Mouse (Mus musculus): ENCODE data around the gene Olfr1294. TPM values are rescaled to one million over a fixed set of nuclear protein-coding genes. Genes with fewer than 3 reads are reported as not detected.

Gene Olfr1294
- polyA plus RNA-seq (2017; shearing (Covaris generic)) = not detected

GRCm38 (mm10) chr2:111540191-111540590 is at the start of gene Olfr1294:
TSS of gene Olfr1294 (minus strand) at chr2:111540291.
- no peak for ATAC-seq

DNA sequence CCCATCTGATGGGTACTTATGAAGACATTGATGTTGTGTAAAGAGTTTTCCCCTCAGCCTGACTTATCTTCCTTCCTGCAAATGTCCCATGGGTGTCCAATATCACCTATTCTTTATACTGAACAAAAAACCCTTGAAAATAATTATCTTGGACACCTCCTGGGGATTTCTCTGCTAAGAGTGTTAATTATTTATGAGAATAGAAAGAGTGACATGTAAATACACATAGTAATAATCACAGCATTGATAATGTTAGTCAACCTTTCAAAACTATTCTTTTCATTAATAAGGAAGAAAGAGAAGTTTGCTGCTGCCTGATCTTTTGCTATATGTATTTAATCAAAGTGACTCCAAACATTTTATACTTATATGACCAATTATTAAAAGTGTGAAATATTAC is 29.5 kb upstream of the Olfr1294 start, which contains the start of gene Olfr1295:
TSS of gene Olfr1295 (minus strand) at position 101 of the 400 bp plus-strand sequence.
- ATAC-seq = no peak

DNA sequence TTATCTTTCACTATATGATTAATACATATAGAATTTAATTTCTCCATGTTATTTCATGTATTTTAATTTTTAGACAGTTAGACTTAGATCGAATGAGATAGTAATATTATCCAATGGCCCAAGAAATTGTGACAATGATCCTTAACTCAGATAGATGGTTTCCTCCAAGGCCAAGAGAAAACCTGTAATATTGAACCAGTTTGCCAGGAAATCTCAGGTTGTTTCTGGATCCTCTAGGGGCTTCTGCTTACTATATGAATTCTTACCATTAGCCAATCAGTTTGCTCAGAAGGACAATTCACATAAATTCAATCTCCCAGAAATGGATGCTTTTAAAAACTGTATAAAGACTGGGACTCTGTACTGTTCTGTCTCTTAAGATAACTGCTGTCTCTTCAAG is 15.2 kb downstream of the Olfr1294 start, which contains the start of gene Olfr1293-ps:
TSS of gene Olfr1293-ps (plus strand) at position 301 of the 400 bp plus-strand sequence.
- ATAC-seq = no peak

DNA sequence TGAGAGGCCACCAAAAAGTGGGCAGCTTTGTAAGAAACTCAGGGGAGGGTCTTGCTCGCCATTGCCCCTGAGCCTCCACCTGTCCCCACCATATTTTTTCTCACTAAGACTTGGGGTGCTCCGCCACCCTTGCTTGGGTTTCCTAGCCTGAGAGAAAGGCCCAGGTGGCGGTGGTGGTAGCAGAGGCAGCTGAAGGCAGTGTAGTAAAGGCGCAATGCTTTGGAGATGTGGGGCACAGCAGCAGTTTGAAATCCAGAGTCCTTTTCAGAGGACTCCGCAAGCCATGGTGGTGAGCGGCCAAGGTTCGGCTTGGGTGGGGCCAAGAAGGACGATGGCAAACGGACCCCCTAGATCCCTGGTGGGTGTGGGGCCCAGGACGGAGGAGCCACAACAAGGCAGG is 22.6 kb downstream of the Olfr1294 start:
- ATAC-seq = no peak

DNA sequence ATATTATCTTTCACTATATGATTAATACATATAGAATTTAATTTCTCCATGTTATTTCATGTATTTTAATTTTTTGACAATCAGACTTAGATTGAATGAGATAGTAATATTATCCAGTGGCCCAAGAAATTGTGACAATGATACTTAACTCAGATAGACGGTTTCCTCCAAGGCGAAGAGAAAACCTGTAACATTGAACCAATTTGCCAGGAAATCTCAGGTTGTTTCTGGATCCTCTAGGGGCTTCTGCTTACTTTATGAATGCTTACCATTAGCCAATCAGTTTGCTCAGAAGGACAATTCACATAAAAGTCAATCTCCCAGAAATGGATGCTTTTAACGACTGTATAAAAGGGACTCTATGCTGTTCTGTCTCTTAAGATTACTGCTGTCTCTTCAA is 43.2 kb downstream of the Olfr1294 start, which contains the start of gene Olfr1291-ps1:
TSS of gene Olfr1291-ps1 (plus strand) at position 301 of the 400 bp plus-strand sequence.
- no peak for ATAC-seq

GRCm38 (mm10) chr2:111493729-111494128 is 46.4 kb downstream of the Olfr1294 start, which contains the start of gene Olfr1290:
TSS of gene Olfr1290 (minus strand) at chr2:111493829.
- no peak for ATAC-seq

Other genes with a start within 250 kb of the Olfr1294 start
- not detected for gene Olfr1279, start 239.7 kb downstream of the Olfr1294 start, polyA plus RNA-seq (2017; shearing (Covaris generic))
- not detected for gene Olfr1280, start 226.3 kb downstream of the Olfr1294 start, polyA plus RNA-seq (2017; shearing (Covaris generic))
- not detected for gene Olfr1281, start 213.8 kb downstream of the Olfr1294 start, polyA plus RNA-seq (2017; shearing (Covaris generic))
- gene Olfr1282, start 204.2 kb downstream of the Olfr1294 start, polyA plus RNA-seq (2017; shearing (Covaris generic)) = not detected
- gene Olfr1283, start 173.5 kb downstream of the Olfr1294 start, polyA plus RNA-seq (2017; shearing (Covaris generic)) = not detected
- gene Olfr1284, start 164.8 kb downstream of the Olfr1294 start, polyA plus RNA-seq (2017; shearing (Covaris generic)) = not detected
- gene Olfr1286, start 117.2 kb downstream of the Olfr1294 start, polyA plus RNA-seq (2017; shearing (Covaris generic)) = not detected
- not detected for gene Olfr1287, start 91.1 kb downstream of the Olfr1294 start, polyA plus RNA-seq (2017; shearing (Covaris generic))
- gene Olfr1288, start 66.2 kb downstream of the Olfr1294 start, polyA plus RNA-seq (2017; shearing (Covaris generic)) = not detected
- gene Olfr1289, start 59.5 kb downstream of the Olfr1294 start, polyA plus RNA-seq (2017; shearing (Covaris generic)) = not detected
- gene Olfr1290, start 46.5 kb downstream of the Olfr1294 start, polyA plus RNA-seq (2017; shearing (Covaris generic)) = not detected
- not detected for gene Olfr1291-ps1, start 43.1 kb downstream of the Olfr1294 start, polyA plus RNA-seq (2017; shearing (Covaris generic))
- not detected for gene Olfr1293-ps, start 15.1 kb downstream of the Olfr1294 start, polyA plus RNA-seq (2017; shearing (Covaris generic))
- not detected for gene Olfr1295, start 29.4 kb upstream of the Olfr1294 start, polyA plus RNA-seq (2017; shearing (Covaris generic))
- gene Olfr1297, start 86.2 kb upstream of the Olfr1294 start, polyA plus RNA-seq (2017; shearing (Covaris generic)) = not detected
- gene Olfr1298, start 108.9 kb upstream of the Olfr1294 start, polyA plus RNA-seq (2017; shearing (Covaris generic)) = not detected
- not detected for gene Olfr1299, start 121.1 kb upstream of the Olfr1294 start, polyA plus RNA-seq (2017; shearing (Covaris generic))
- not detected for gene Olfr1301, start 210.7 kb upstream of the Olfr1294 start, polyA plus RNA-seq (2017; shearing (Covaris generic))
- gene Olfr1302, start 237.1 kb upstream of the Olfr1294 start, polyA plus RNA-seq (2017; shearing (Covaris generic)) = not detected

Data from CD4-positive, CD25-positive, alpha-beta regulatory T cell, adult 4 months (primary cell).